Mouse (Mus musculus) lung, adult 2 months (tissue): ENCODE data around the gene Rhob.

Experiments
- CTCF ChIP-seq: fragments of 200-500 bp; IDR thresholded peaks from 2 replicates; pipeline ENCODE4 v1.5.1; 2011; ENCODE audit warnings: mild to moderate bottlenecking, low read length, control low read depth; ENCODE audit not compliant: insufficient read depth
- POLR2A ChIP-seq: fragments of 200-500 bp; IDR thresholded peaks from 2 replicates; pipeline ENCODE4 v1.6.1; 2011; ENCODE audit warnings: low read depth, mild to moderate bottlenecking, control low read depth, low read length, borderline replicate concordance; ENCODE audit errors: extremely low read depth

- no peak for TF ChIP-seq POLR2A
- TF ChIP-seq CTCF, result no peak
Measured at GRCm38 (mm10) chr12:8542371-8542770, 42.6 kb upstream of the Rhob start.
